Mouse (Mus musculus): ENCODE data around the gene Prdm2.

The Prdm2 gene

GRCm38 (mm10) chr4:143211584-143212340 lies 1.0 kb downstream of the Prdm2 start:
- no peak for DNase-seq (ENCODE audit: low spot score)

- no peak for DNase-seq (ENCODE audit: low spot score)
Measured at GRCm38 (mm10) chr4:143209997-143210396, 2.8 kb downstream of the Prdm2 start.

DNA sequence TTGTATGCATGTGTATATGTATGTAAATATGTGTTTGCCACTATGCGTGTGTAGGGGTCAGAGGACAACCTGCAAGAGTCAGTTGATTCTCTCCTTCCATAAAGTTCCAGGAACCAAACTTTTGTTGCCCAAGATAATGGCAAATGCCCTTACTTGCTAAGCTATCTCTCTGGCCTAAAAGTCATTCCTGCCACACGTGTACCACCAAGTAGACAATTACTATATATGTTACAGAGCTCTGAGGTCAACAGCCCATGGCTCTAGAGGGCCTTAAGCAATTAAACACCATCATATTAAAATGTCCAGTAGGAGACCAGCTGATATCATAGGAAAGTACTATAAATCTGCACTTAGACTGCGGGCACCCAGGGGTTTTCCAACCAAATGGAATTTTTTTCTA lies 10.1 kb downstream of the Prdm2 start:
- DNase-seq (ENCODE audit: low spot score), result no peak

GRCm38 (mm10) chr4:143198371-143198770 lies 14.4 kb downstream of the Prdm2 start:
- DNase-seq (ENCODE audit: low spot score), result no peak

- DNase-seq (ENCODE audit: low spot score), result no peak
Measured at GRCm38 (mm10) chr4:143197845-143198356, 14.9 kb downstream of the Prdm2 start.

DNA sequence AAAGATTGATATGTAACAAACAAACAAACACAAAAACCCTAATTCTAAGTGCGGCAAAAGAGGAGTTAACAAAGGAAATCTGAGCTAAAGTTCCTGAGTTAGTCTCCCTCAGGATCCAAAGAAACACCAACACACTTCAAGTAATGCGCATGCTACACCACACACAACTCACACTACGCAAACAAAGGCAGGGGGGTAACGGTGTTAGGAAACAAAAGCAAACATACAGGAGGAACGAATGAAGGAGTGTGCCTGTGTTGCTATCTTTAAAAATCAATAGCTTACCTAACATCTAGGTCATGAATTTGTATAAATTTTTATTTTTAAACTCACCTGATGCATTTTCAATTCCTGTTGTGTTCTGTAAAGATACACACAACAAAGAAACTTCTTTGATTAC lies 18.5 kb downstream of the Prdm2 start:
- DNase-seq (ENCODE audit: low spot score), result no peak

GRCm38 (mm10) chr4:143193164-143193563 lies 19.6 kb downstream of the Prdm2 start:
- no peak for DNase-seq (ENCODE audit: low spot score)

GRCm38 (mm10) chr4:143191783-143192182 lies 21.0 kb downstream of the Prdm2 start:
- peak; percentile 14 for DNase-seq (ENCODE audit: low spot score)

- DNase-seq (ENCODE audit: low spot score), result peak; percentile 45
Measured at GRCm38 (mm10) chr4:143190657-143191056, 22.1 kb downstream of the Prdm2 start.

DNA sequence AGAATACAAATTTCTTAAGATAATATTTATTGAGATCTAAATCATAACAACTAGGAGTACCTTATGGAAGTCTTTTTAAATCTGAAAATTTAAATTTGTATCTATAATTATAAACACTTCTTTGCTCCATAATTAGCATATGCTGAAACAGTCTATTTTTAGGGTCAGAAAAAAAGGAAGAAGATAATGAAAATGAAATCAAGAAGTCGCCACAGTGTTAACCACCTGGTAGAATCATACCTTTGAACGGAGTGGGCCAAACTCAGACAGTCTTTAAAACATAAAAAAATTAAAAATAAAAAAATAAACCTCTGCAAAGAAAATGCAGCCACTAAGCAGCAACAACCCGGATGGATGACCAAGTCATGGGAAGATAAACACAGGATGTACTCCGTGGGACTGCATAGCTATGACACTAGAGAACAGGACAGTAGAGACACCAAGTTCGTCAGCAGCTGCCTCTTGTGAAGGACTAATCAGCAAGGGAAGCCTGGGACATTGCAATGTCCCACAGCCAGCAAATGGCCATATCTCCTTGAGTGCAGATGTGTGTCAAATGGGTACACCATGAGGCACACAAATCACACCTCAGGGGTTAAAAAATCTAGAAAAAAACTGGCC lies 24.1 kb downstream of the Prdm2 start:
- DNase-seq (ENCODE audit: low spot score), result peak; percentile 33

DNA sequence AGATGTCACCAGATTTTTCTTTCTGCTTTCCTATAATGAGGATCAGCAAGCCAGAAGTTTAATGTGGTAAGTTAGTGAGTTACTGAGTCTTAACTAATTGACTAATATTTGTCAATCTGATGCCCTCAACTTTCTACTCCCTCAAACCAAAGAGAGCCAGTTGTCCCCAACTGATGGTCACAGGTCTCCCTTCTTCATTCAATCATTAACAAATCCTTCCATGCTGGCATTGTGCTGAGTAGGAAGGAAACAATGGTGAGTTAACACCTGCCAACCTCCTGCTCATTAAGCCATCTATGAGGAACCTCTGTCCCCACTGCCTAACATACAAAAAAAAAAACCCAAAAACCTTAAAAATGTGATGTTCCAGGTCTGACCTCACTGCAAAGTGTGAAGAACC lies 26.7 kb downstream of the Prdm2 start:
- peak; percentile 37 for DNase-seq (ENCODE audit: low spot score)

- DNase-seq (ENCODE audit: low spot score), result peak; percentile 48
Measured at GRCm38 (mm10) chr4:143185496-143185895, 27.3 kb downstream of the Prdm2 start.

- no peak for DNase-seq (ENCODE audit: low spot score)
Measured at GRCm38 (mm10) chr4:143183141-143183540, 29.7 kb downstream of the Prdm2 start.

GRCm38 (mm10) chr4:143180731-143181130 lies 32.1 kb downstream of the Prdm2 start:
- DNase-seq (ENCODE audit: low spot score), result no peak

- DNase-seq (ENCODE audit: low spot score), result no peak
Measured at GRCm38 (mm10) chr4:143171600-143172290, 41.0 kb downstream of the Prdm2 start.

DNA sequence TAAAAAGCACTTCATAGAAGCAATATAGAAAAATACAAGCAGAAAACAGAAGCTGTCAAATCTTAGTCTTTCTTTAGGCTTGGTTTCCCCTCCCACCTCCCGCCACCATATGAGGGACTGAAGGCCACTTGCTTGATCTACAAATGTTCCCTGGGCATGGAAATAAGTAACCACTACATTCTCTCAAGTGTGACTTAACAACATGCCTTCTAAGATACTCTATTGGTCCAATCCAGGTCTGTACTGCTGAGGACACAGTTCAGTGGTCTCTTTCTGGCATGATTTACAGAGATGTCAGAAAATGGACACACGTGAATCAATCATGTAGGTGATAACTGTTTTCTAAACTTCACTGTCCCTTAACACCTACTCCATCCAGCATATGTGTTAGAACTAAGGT lies 42.5 kb downstream of the Prdm2 start:
- no peak for DNase-seq (ENCODE audit: low spot score)

GRCm38 (mm10) chr4:143168093-143168492 lies 44.7 kb downstream of the Prdm2 start:
- peak; percentile 72 for DNase-seq (ENCODE audit: low spot score)

- DNase-seq (ENCODE audit: low spot score), result peak; percentile 99
Measured at GRCm38 (mm10) chr4:143161619-143162479, 50.9 kb downstream of the Prdm2 start.

DNA sequence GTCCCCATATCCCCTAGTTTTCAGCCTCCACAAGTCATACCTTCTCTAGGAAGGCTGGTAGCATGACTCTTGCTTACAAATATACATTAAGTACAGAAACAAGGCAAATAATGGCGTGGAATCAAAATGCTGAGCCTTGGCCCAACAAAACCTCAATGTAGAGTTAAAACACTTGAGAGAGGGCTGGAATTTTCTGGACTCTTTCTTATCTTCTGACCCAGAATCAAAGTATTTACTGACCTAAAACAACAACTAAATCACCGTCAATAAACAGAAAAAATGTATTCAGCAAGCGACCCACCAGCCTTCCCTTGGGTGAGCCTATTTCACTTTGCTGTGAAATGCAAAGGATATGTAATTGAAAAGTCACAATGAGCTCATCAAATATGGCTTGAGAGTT lies 52.0 kb downstream of the Prdm2 start:
- DNase-seq (ENCODE audit: low spot score), result no peak

DNA sequence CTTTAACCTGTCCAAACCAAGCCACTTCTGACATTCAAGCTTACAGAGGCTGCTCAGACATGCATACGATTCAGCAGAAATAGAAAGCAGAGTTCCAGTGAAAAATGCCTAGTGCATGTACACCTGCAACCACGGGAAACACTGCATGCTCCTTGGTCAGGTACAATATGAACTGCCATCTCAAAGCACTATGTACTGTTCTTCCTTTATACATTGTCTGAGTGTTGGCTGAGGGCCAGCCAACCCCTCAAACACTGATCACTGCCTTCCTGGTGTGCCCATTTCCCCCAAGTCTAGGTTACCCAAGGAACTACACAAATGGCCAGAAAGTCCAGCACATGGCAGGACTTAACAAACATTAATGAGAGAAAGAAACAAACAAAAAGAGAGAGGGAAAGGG lies 53.5 kb downstream of the Prdm2 start:
- no peak for DNase-seq (ENCODE audit: low spot score)

DNA sequence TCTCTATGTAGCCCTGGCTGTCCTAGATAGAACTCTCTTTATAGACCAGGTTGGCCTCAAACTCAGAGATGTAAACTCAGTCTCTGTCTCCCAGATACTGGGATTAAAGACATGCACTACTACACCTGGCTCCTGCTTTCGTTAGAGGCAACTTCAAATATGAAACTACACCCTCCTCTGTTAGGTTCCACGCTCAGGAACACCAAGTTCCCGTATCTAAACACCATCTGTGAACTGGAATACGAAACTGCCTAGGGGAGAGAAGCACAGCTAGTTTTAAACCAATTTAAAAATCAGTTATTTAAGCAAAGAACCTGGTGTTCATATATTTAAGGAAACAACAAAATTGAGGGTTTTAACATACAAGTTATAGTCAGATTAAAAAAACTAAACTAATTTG lies 56.9 kb downstream of the Prdm2 start:
- DNase-seq (ENCODE audit: low spot score), result no peak

- DNase-seq (ENCODE audit: low spot score), result no peak
Measured at GRCm38 (mm10) chr4:143155036-143155435, 57.8 kb downstream of the Prdm2 start.

All from yolk sac, embryonic 10.5 days (tissue).